Mouse (Mus musculus) lung, postnatal 14 days (tissue): ENCODE measurements around the gene Dab2ip.
A peak's percentile ranks its signal among the peaks of the same experiment; 100 is the strongest.

Experiments
- DNase-seq: peaks from one replicate; pipeline ENCODE4 v3.0.0; 2021

Dab2ip gene

DNA sequence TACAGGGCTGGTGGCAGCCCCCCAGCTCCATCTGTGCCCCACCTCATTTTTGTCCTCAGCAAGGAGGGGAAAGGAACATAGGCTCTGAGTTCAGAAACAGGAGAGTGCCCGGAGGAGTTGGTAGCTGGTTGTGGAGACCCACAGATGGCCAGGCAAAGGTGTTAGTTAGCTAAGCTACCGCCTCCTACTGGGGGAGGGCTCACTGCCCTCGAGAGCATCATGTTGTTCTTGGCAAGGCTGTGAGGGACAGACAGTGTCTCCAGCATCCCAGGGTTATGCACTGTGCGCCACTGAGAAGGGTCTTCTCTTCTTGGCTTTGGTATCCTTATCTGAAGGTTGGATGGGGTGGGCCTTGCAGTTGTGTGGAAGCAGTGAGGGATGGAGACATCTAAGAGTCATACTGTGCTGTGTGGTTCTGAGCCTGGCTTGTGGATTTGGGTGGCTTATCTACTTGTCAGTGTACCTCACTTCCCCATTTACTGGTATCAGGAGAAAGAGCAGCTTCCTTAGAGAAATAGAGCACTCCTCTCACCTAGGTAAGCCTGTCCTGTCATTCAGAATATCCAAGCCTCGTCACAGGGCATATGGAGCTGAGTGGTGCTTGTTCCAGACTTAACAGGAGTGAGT lies 66.4 kb downstream of the Dab2ip start:
- no peak for DNase-seq

DNA sequence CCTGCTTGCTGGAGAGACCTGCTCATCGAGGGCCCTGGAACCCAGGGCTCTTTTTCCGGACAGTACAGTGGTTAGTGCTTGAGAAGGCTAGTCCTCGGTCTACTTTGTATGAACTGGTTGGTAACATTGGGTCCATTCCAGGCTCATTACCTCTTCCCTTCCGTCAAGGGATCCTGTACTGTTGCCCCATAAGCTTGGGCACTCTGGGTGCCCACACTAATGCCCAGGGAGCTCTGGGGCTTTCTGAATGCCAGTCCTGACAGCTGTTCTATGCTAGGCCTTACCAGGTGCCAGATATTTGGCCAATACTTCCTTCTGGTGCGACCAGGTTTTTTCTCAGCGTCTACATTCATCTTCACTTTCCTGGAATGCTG lies 66.9 kb downstream of the Dab2ip start:
- DNase-seq = no peak

DNA sequence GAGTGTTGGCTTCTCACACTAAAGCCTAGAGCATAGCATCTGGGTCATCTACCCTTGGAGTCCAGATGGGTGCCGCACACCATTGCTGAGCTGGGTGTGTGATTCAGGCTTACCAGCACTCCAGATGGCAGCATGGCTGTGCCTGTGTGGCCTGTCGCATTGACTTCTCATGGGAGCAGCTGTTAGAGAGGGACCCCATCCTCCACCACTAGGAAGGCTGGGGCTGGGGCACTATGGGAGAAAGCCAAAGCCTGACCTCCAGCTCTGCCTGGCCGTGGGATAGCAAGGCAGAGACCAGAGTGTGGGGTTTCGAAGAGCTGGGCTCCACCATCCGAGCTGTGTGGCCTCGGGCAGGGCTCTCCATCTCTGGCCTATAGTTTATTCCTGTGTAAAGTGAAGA lies 67.5 kb downstream of the Dab2ip start:
- no peak for DNase-seq

DNA sequence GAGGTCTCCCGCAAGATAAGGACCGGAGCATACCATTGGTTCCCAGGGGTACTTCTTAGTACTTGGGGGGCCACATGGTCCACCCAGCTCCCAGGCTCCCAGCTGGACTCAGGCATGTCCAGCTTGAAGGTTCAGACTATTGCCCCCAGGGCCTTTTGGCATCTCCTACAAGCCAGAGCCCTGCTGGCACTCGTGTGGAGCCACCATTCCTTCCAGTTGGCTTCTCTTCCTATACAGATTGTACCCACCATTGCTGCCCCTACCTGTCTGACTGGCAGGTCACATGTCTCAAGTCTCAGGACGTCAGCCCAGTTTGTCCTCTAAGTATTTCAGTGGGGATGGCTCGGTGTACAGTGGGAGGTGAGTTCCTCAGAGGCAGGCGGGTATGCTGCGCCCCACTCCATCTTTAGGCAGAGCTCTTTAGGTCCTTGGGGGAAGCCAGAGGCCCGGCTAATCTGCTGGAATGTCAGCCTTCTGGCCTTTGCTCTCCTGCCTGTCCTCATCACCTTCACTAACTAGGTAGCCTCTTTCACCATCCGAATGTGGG lies 68.2 kb downstream of the Dab2ip start:
- DNase-seq = no peak

DNA sequence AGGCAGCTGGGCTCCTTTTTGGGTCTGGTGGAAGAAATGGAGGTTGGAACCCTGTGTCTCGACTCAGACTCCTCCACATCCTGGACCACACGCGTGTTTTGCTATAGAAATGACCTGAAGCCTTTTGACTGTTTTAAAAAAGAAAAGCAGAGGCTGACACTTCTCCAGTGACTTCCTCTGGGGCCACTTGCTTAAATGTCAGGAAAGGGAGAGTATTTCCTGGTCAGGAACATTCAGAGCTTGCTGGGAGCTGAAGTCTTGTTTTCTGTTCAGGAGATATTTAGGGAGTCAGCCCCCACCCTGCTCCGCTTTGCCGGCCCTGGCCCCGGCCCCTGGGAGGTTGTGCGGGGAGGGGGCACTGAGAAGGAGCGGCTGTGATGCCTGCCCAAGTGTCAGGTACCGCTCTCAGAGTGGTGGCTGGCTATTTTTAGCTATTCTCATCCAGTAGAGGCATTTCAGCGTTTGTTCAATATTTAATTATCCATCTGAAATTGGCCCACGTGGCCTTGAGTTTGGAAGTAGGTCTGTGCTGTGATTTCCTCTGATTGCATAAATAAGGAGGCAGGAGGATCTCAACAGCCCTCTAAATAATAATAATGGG lies 69.3 kb downstream of the Dab2ip start:
- DNase-seq = no peak

DNA sequence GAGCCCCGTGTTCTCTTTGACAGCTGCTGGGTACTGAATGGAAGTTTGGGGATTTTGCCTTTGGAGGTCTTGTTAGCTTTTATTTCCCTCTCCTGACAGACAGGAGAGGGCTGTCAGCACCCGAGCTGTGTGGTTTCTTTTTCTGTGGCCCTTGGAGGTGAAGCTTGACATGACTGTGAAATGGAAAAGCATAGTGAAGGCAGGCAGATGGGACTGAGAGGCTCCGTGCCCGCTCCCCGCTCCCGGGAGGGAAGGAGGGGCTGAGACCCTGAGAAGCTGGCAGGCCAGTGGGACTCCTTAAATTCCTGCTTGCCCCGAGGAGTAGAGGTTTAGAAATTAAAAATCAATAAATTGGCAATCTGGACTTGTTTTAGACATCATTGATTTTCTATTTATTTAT lies 70.0 kb downstream of the Dab2ip start:
- DNase-seq = no peak

DNA sequence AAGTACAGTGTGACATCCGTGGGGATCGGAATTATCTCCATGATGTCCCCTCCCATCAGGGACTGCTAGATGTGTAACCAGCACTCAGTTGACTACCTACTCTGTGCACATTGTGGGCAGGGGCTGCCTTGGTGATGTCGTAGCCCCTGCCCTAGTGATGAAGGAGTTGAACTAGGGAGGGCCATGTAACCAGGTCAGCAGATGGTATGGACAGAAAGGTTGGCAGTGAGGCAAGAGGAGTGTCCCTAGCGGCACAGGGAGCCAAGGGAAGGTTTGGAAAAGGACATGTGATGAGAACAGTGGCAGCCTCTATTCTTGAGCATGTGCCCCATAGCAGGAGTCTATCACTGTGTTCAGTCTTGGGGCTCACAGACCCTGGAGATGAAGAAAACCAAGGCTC lies 70.6 kb downstream of the Dab2ip start:
- no peak for DNase-seq

GRCm38 (mm10) chr2:35629126-35629525 lies 71.1 kb downstream of the Dab2ip start:
- DNase-seq = no peak

DNA sequence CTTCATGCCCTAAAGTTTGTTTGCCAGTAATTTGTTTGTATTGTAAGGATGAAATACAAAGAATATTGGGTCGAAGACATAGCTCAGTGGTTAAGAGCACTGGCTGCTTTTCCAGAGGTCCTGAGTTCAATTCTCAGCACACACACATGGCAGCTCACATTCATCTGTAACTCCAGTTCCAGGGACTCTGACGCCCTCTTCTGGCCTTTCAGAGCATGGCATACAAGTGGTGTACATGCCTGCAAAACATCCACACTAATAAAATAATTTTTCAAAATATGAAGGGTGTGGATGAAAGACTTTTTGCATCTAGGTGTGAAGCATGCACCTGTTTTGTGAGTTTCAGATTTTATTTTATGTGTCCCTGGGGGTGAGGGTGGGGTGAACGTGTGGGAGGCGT lies 75.3 kb downstream of the Dab2ip start:
- DNase-seq = no peak

DNA sequence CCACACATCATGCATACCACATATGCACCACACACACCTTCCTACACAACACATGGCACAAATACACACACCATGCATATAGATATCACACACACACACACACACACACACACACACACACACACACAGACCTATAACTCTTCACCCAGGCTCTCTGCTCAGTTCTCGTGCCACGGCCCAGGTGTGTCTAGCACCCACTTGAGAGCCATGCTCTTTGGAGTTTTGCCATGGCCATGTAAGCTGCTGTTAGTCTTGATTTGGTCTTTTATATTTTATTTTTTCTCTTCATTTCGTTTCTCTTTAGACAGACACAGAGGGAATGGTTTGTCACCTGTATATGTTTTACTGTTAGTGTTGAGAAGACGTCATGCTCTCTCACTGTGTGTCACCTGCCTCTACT lies 76.9 kb downstream of the Dab2ip start:
- DNase-seq = no peak

GRCm38 (mm10) chr2:35635541-35635940 lies 77.5 kb downstream of the Dab2ip start:
- no peak for DNase-seq

DNA sequence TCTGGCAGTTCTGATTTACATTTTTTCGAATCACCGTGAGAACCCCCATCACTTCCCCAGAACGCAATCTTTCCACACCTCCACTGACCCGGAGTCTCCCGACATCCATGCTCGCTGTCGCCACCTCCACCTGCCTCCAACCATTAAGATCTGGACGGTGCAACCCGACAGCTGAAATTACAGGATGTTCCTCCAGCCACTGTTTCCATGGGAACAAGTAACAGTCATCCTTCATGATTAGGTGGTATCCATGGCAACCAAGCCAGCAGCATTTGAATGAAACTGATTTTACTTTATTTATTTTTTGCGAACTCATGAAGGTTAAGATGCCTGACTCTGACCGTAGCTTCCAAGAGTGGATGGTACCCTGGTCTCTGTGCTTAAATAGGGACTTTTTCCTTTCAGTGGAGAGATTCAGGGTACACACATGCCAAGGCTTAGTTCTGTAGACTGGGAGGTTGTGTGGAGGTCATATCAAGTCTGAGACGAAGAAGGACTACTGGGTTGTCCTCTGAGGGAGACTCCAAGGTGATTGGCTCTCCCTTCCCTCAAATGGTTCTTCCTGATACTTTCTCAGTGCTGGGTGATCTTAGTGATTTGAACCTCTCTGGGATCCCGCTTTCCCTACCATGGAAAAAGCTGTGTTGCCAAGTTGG lies 79.9 kb downstream of the Dab2ip start:
- DNase-seq = no peak

DNA sequence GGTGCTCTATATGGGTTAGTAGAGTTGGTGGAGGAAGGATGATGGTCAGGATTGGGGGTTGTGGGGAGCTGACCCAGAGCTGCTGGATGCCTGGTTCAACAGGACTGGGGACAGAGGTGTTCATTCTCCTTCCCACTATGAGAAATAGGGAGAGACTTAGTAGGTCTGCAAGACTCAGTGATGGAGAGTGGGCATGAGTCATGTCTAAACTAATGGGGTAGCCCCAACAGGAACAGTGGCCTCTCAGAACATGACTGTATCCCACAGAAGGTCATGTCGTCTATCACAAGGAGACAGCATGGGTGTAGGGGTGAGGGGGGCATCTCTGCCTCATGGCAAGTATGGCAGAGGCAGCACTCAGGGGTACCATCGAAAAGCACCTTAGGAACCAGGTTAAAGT lies 81.7 kb downstream of the Dab2ip start:
- DNase-seq = no peak

DNA sequence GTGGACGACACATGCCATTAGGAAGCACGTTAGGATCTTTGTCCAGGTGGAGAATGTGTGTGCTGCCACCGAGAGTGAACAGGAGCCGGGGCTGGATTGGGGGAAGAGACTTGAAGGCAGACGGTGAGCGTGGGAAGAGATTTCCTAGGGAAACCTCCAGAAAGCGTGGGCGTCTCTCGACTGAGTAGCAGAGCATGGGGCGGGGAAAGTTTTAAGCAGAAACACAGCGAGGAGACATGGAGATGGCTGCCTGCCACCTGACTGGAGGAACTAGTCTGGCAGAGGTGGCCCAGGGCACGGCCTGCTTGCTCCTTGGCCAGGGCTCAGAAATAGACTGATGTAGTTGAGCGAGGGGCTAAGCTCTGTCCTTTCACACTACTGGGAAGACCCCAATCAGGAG lies 82.5 kb downstream of the Dab2ip start:
- peak; percentile 60 for DNase-seq

- no peak for DNase-seq
These were observed 84.2 kb downstream of the Dab2ip start for GRCm38 (mm10) chr2:35642224-35642623.

DNA sequence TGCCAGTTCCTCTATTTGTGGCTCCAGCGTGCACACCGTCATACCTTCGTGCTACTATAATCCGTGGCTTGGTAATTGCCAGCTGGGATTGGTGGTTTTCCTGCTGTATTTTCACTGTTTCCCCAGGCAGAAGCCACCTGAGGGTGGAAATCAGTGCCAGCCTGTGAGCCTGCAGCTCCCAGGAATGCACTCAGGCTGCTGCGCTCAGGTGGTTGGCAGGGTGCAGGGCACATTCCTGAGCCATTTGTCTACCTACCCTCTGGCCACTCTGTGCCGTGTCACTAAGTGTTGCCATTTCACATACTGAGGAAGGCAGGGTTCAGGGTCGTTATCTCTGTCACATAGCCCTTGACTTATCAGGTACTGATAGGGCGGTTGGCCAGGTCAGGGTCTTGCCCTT lies 88.5 kb downstream of the Dab2ip start:
- DNase-seq = peak; percentile 33

GRCm38 (mm10) chr2:35649708-35650107 lies 91.6 kb downstream of the Dab2ip start:
- DNase-seq = peak; percentile 93

GRCm38 (mm10) chr2:35651297-35651731 lies 93.2 kb downstream of the Dab2ip start:
- peak; percentile 64 for DNase-seq

DNA sequence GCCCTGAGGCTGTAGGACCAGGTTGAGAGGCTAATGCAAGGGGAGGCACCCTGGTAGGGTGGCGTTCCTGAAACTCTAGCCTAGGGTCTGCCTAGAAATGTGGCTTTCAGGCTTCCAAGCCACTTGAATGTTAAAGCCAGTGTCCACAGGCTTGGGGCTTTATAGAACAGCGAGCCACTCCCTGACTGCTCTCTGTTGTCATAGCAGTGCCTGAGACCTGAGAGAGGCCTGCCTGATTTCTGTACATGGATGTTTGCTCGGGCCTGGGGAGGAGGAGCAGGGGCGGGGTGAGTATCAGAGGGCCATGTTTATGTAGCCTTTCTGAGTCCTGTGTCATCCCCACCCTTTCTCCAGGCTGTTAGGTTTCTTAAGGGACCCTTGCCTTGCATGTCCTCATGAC lies 94.9 kb downstream of the Dab2ip start:
- DNase-seq = no peak

DNA sequence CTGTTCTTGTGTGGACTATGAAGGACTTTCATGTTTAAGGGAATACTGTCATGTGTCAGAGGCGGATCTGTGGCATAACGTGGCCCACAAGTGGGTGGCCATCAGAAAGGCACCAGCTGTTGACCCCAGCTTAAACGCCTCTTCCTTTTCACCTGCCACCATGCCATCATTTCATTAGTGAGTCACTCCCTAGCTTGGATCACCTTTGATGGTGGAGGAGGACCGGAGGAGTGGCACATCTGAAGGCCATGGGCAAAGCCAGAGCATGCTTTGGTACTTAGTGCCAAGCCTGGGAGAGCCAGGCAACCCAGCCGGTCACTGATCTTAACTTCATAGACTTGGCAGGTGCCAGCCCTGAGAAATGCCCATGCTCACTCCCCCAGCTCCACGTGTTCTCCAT lies 96.7 kb downstream of the Dab2ip start:
- DNase-seq = no peak

- no peak for DNase-seq
These were observed 97.9 kb downstream of the Dab2ip start for GRCm38 (mm10) chr2:35655996-35656395.

GRCm38 (mm10) chr2:35658311-35658710 lies 100.2 kb downstream of the Dab2ip start:
- DNase-seq = no peak

- DNase-seq = no peak
These were observed 101.6 kb downstream of the Dab2ip start for GRCm38 (mm10) chr2:35659578-35660194.

DNA sequence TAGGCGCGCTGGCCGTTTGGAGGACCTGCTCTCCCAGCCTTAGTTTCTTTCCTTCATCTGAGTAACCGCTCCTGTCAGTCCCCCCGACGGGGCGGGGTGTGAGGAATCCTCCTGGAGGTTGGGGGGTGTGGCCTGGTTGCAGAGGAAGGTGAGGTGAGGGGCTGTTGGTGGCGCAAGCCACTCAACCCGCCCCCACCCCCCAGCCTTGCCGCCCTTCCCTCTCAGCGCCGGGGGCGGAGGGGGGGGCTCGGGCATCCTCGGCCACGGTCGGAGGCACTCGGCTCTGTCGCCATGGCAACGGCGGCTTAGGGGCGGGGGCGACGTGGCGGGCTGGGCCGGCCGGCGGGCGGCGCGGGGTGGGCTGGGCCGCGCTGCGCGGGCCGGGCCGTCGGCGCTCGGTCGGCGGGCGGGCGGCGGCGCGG lies 102.9 kb downstream of the Dab2ip start:
- DNase-seq = peak; percentile 84
